Mouse (Mus musculus) central nervous system, embryonic 18 days (tissue): ENCODE results near the gene Gabra5. TPM values are rescaled to one million over a fixed set of nuclear protein-coding genes. Genes with fewer than 3 reads are reported as not detected.

Source experiments
- polyA plus RNA-seq: library from polyadenylated mRNA; depleted of rRNA; stranded (reverse); fragments of >200 nt; gene quantifications from 2 replicates; pipeline ENCODE4 v1.2.3, GENCODE M21; 2012; rRNA removed

Gabra5 gene
- 73.8 and 77.1 TPM in 2 replicates for polyA plus RNA-seq

GRCm38 (mm10) chr7:57509681-57510141 lies at the start of gene Gabra5:
Gabra5 (minus strand) TSS chr7:57510059.

GRCm38 (mm10) chr7:57419392-57419791 lies 90.5 kb downstream of the Gabra5 start, which contains the start of gene Gabrb3:
Gabrb3 (plus strand) TSS chr7:57419692.

DNA sequence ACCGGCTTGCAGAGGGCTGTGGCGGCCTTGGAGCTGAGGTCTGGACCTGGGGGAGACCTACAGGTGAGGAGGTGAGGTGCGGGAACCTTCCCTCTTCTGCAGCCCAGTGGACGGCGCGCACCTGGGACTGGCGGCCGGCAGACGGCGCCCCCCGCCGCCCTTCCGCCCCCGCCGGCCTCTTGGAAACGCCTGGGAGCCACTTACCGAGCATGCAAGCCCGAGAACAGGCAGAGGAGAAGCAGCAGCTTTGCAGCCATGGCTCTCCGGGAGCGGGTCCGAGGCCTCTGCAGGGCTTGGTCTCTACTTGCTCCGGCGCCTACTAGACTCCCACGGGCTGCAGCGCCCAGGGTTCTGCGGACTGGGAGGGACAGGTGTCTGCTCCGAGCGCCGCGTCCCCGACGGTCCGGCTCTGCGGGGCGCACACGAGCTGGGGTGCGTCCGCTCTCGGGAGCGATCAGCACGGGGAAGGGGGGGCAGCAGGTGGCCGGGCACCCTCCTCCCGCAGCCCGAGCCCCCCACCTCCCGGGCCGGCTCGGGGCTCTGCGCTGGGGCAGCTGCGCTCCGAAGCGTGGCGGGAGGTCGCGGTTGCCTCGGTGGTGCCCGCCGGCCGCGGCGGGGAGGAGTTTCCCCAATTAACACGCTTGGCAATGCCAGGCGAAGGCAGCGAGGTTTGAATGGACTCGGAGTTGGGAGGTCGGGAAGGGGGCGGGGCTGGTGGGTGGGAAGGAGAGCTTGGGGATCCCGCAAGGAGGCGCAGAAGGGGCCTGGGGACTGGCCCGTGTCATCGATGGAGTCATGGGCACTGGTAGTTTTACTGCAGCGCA lies 123.1 kb downstream of the Gabra5 start, which contains the start of gene Gabrg3:
Gene Gabrg3, minus strand, starts transcription at position 672 of the 824 bp plus-strand sequence.

Other genes with a start within 250 kb of the Gabra5 start
- 6.9 and 7.3 TPM in 2 replicates for gene Gabrg3, start 122.9 kb downstream of the Gabra5 start, polyA plus RNA-seq
- 58.9 and 64.3 TPM in 2 replicates for gene Gabrb3, start 90.4 kb downstream of the Gabra5 start, polyA plus RNA-seq